Mouse (Mus musculus) stomach, postnatal 0 days (tissue): ENCODE data around the gene Ctnna3. TPM values are rescaled to one million over a fixed set of nuclear protein-coding genes. Genes with fewer than 3 reads are reported as not detected.

Experiments
- ATAC-seq: fragments of 200-750 bp; cut with Nextera tagmentation; 2 replicates; pipeline ENCODE4 v1.8.0; 2017; ENCODE audit not compliant: low FRiP score, low TSS enrichment
- DNase-seq: peaks from one replicate; pipeline ENCODE4 v3.0.0-alpha.2; 2016; ENCODE audit warnings: low spot score
- H3K27ac ChIP-seq: fragments of 300-500 bp; sonication (generic); replicated peaks from 2 replicates; pipeline ENCODE4 v1.5.1; 2014; ENCODE audit warnings: mild to moderate bottlenecking, control low read depth
- H3K27me3 ChIP-seq: fragments of 300-500 bp; sonication (generic); 2 replicates; pipeline ENCODE4 v1.6.1; 2014; ENCODE audit warnings: low read length; ENCODE audit not compliant: control insufficient read depth, insufficient read depth
- H3K36me3 ChIP-seq: fragments of 300-500 bp; sonication (generic); 2 replicates; pipeline ENCODE4 v1.6.1; 2014; ENCODE audit warnings: low read length, mixed read lengths; ENCODE audit not compliant: control insufficient read depth, insufficient read depth
- H3K4me1 ChIP-seq: fragments of 300-500 bp; sonication (generic); replicated peaks from 2 replicates; pipeline ENCODE4 v1.6.1; 2014; ENCODE audit warnings: antibody characterized with exemption; ENCODE audit not compliant: control insufficient read depth, insufficient read depth
- H3K4me2 ChIP-seq: fragments of 300-500 bp; sonication (generic); replicated peaks from 2 replicates; pipeline ENCODE4 v1.6.1; 2014; ENCODE audit warnings: low read depth, mild to moderate bottlenecking, control low read depth, moderate library complexity
- H3K4me3 ChIP-seq: fragments of 300-500 bp; sonication (generic); 2 replicates; pipeline ENCODE4 v1.5.1; 2014; ENCODE audit warnings: low read depth, low read length, control low read depth
- H3K9ac ChIP-seq: fragments of 300-500 bp; sonication (generic); 2 replicates; pipeline ENCODE4 v1.6.1; 2014; ENCODE audit warnings: mild to moderate bottlenecking, low read length, control low read depth, mixed read lengths
- H3K9me3 ChIP-seq: fragments of 300-500 bp; sonication (generic); 2 replicates; pipeline ENCODE4 v1.6.1; 2016; ENCODE audit warnings: low read length; ENCODE audit not compliant: control insufficient read depth
- CTCF ChIP-seq: IDR thresholded peaks from 2 replicates; pipeline ENCODE4 v1.5.1; 2016; ENCODE audit warnings: antibody characterized with exemption, low read depth, mild to moderate bottlenecking, moderate library complexity
- EP300 ChIP-seq: optimal IDR thresholded peaks from 2 replicates; pipeline ENCODE3; 2016; ENCODE audit warnings: antibody characterized with exemption
- WGBS: fragments of 180-500 bp; shearing (Covaris S2); extraction: QIAGEN DNeasy Blood & Tissue Kit; methylation state at CpG from one replicate; pipeline ENCODE4 v1.1.7; 2014; 5-methylcytosine and 5-hydroxymethylcytosine counted together
- polyA plus RNA-seq: library from polyadenylated mRNA; unstranded; fragments of >200 nt; fragmentation: Nextera tagmentation; extraction: Ambion mirVana; gene quantifications from 2 replicates; pipeline ENCODE4 v1.2.1, GENCODE M21; 2015

Ctnna3 gene
- polyA plus RNA-seq, 1 experiment from 2014 or later = 0.27 TPM

- no peaks in the 10 kb centered on the region for H3K36me3 ChIP-seq
- no peak overlapping the region for H3K4me2 ChIP-seq
- H3K9me3 ChIP-seq = no peaks in the 10 kb centered on the region
- no peaks in the 10 kb centered on the region for H3K4me1 ChIP-seq
- no peak for TF ChIP-seq EP300
- no peak for TF ChIP-seq CTCF
- no peak overlapping the region for H3K9ac ChIP-seq
- no peak for ATAC-seq
- H3K4me3 ChIP-seq = no peak overlapping the region
- H3K27me3 ChIP-seq = no peaks in the 10 kb centered on the region
- H3K27ac ChIP-seq = no peak overlapping the region
- DNase-seq = no peak
- 88% methylated on average over 13 of the region's 13 CpGs for WGBS
Measured at GRCm38 (mm10) chr10:64181696-64182095, 751.8 kb downstream of the Ctnna3 start.

- no peaks in the 10 kb centered on the region for H3K9me3 ChIP-seq
- H3K9ac ChIP-seq = no peak overlapping the region
- no peak overlapping the region for H3K4me2 ChIP-seq
- H3K4me1 ChIP-seq = no peaks in the 10 kb centered on the region
- 83% methylated on average over 4 of the region's 4 CpGs for WGBS
- TF ChIP-seq CTCF (no peak), EP300 (no peak)
- DNase-seq = no peak
- ATAC-seq = no peak
- H3K27me3 ChIP-seq = no peaks in the 10 kb centered on the region
- no peak overlapping the region for H3K27ac ChIP-seq
- no peaks in the 10 kb centered on the region for H3K36me3 ChIP-seq
- H3K4me3 ChIP-seq = no peak overlapping the region
Measured at GRCm38 (mm10) chr10:64182731-64183130, 752.8 kb downstream of the Ctnna3 start.

- WGBS = 69% methylated on average over 3 of the region's 3 CpGs
- ATAC-seq (no peak), DNase-seq (no peak)
Measured at GRCm38 (mm10) chr10:64188046-64188445, 758.1 kb downstream of the Ctnna3 start.

GRCm38 (mm10) chr10:64197584-64197983 lies 767.7 kb downstream of the Ctnna3 start:
- Histone ChIP-seq H3K4me2 (no peak overlapping the region), H3K4me1 (no peaks in the 10 kb centered on the region), H3K9me3 (no peaks in the 10 kb centered on the region), H3K36me3 (no peaks in the 10 kb centered on the region), H3K9ac (no peak overlapping the region), H3K27ac (no peak overlapping the region), H3K4me3 (no peak overlapping the region), H3K27me3 (no peaks in the 10 kb centered on the region)
- ATAC-seq = no peak
- WGBS = 74% methylated on average over 1 of the region's 1 CpGs
- DNase-seq = no peak
- TF ChIP-seq CTCF = no peak
- no peak for TF ChIP-seq EP300

More at GRCm38 (mm10) chr10:64188046-64188445, 758.1 kb downstream of the Ctnna3 start:
- Histone ChIP-seq H3K9ac (no peak overlapping the region), H3K36me3 (no peaks in the 10 kb centered on the region), H3K4me3 (no peak overlapping the region), H3K9me3 (no peaks in the 10 kb centered on the region), H3K4me2 (no peak overlapping the region), H3K27me3 (no peaks in the 10 kb centered on the region), H3K4me1 (no peaks in the 10 kb centered on the region), H3K27ac (no peak overlapping the region)
- TF ChIP-seq CTCF = no peak
- TF ChIP-seq EP300 = no peak

- no peak for DNase-seq
- Histone ChIP-seq H3K27ac (no peak overlapping the region), H3K4me2 (no peak overlapping the region), H3K27me3 (no peaks in the 10 kb centered on the region), H3K4me3 (no peak overlapping the region), H3K9me3 (no peaks in the 10 kb centered on the region), H3K9ac (no peak overlapping the region), H3K4me1 (no peaks in the 10 kb centered on the region), H3K36me3 (no peaks in the 10 kb centered on the region)
- ATAC-seq = no peak
- 81% methylated on average over 3 of the region's 3 CpGs for WGBS
- no peak for TF ChIP-seq EP300
- TF ChIP-seq CTCF = no peak
Measured at GRCm38 (mm10) chr10:64215632-64216031, 785.7 kb downstream of the Ctnna3 start.

- Histone ChIP-seq H3K9ac (no peak overlapping the region), H3K4me3 (no peak overlapping the region), H3K27me3 (no peaks in the 10 kb centered on the region), H3K36me3 (no peaks in the 10 kb centered on the region), H3K4me2 (no peak overlapping the region), H3K9me3 (no peaks in the 10 kb centered on the region), H3K4me1 (no peaks in the 10 kb centered on the region), H3K27ac (no peak overlapping the region)
- 14% methylated on average over 3 of the region's 3 CpGs for WGBS
- DNase-seq (no peak), ATAC-seq (no peak)
- TF ChIP-seq CTCF (no peak), EP300 (no peak)
Measured at GRCm38 (mm10) chr10:64223023-64223422, 793.1 kb downstream of the Ctnna3 start.
